Mouse (Mus musculus) natural killer cell, adult 2 months (primary cell): ENCODE data around the gene Ablim2.

Experiments
- DNase-seq, 2 experiments: peaks; one replicate each; pipeline ENCODE4 v3.0.0; 2022; ENCODE audit warnings: low spot score in 2 of 2

Gene Ablim2

GRCm38 (mm10) chr5:35757639-35758001 is at the start of gene Ablim2:
Gene Ablim2, plus strand, starts transcription at chr5:35757880.
- peak; percentile 82 to 91 for DNase-seq

- no peak for DNase-seq
Observed at GRCm38 (mm10) chr5:35710481-35710880, 47.2 kb upstream of the Ablim2 start.

- DNase-seq, result no peak
Observed at GRCm38 (mm10) chr5:35710931-35711330, 46.7 kb upstream of the Ablim2 start.

GRCm38 (mm10) chr5:35712517-35712916 is 45.2 kb upstream of the Ablim2 start:
- no peak for DNase-seq

- peak; percentile 18 to 20 for DNase-seq
Observed at GRCm38 (mm10) chr5:35713649-35714354, 43.9 kb upstream of the Ablim2 start.

GRCm38 (mm10) chr5:35717455-35717854 is 40.2 kb upstream of the Ablim2 start:
- no peak for DNase-seq

- peak in 1 of 2 experiments; percentile 9 for DNase-seq
Observed at GRCm38 (mm10) chr5:35717946-35718345, 39.7 kb upstream of the Ablim2 start.

GRCm38 (mm10) chr5:35718817-35719216 is 38.9 kb upstream of the Ablim2 start:
- no peak for DNase-seq

GRCm38 (mm10) chr5:35719343-35719742 is 38.3 kb upstream of the Ablim2 start:
- DNase-seq, result no peak

GRCm38 (mm10) chr5:35719880-35720279 is 37.8 kb upstream of the Ablim2 start:
- no peak for DNase-seq

- no peak for DNase-seq
Observed at GRCm38 (mm10) chr5:35721933-35722332, 35.7 kb upstream of the Ablim2 start.

GRCm38 (mm10) chr5:35722654-35723053 is 35.0 kb upstream of the Ablim2 start:
- no peak for DNase-seq

- DNase-seq, result no peak
Observed at GRCm38 (mm10) chr5:35723900-35724299, 33.8 kb upstream of the Ablim2 start.

- no peak for DNase-seq
Observed at GRCm38 (mm10) chr5:35725840-35726239, 31.8 kb upstream of the Ablim2 start.

GRCm38 (mm10) chr5:35727447-35727846 is 30.2 kb upstream of the Ablim2 start:
- no peak for DNase-seq

GRCm38 (mm10) chr5:35728344-35728956 is 29.2 kb upstream of the Ablim2 start:
- no peak for DNase-seq

- peak; percentile 72 to 73 for DNase-seq
Observed at GRCm38 (mm10) chr5:35728957-35729460, 28.7 kb upstream of the Ablim2 start.

- peak; percentile 21 to 42 for DNase-seq
Observed at GRCm38 (mm10) chr5:35729844-35730243, 27.8 kb upstream of the Ablim2 start.

GRCm38 (mm10) chr5:35730552-35730951 is 27.1 kb upstream of the Ablim2 start:
- DNase-seq, result no peak

GRCm38 (mm10) chr5:35731006-35731405 is 26.7 kb upstream of the Ablim2 start:
- no peak for DNase-seq

- no peak for DNase-seq
Observed at GRCm38 (mm10) chr5:35733523-35733922, 24.2 kb upstream of the Ablim2 start.

GRCm38 (mm10) chr5:35737231-35737901 is 20.3 kb upstream of the Ablim2 start:
- no peak for DNase-seq

- DNase-seq, result no peak
Observed at GRCm38 (mm10) chr5:35739005-35739404, 18.7 kb upstream of the Ablim2 start.
